In the genomic region with DNA sequence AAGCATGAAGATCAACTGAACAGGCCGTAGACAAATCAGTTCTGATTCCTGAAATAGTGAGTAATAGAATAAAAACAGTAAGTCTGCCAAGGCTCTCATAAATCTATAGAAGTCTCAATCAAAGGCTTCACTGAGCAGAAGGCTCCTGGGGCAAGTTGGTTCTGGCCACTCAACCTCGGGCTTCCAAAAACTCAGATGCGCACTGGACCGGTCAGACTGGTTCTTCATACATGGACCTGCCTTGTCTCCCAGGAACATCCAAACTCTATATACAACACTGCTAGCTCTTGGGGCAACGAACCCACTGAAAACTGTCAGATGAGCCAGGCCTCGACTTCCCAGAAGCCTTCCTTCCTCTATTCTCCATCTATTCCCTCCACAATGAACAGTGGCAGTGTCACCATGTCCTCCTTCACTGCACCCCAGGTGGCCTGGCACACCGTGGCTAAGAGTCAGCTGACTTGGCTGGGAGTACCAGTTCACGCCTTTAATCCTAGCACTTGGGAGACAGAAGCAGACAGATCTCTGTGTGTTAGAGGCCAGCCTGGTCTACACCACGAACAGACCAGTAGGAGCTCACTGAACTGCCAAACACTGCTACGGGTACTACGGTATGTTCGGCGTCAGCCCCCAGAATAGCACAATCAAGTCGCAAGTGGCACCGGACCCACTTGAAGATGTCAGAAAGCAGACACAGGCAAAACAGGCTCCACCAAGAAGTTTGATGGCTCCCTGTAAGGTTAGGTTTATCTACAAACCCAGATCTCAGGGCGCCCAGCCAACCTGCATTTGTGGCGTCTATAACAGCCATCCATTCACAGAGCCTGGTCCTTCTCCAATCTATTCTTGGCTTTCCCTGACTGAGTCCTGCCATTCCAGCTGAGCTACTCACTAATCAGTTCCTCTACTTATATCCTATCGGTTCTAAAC, we compare ENCODE assay signal across 16 mouse cellular contexts. TPM values are rescaled to one million over a fixed set of nuclear protein-coding genes. Genes with fewer than 3 reads are reported as not detected.
DNase-seq lines count a peak whose midpoint lies in the region; ATAC-seq and TF ChIP-seq lines count a peak whose summit lies in the region.
"Had no signal": no experiment of that assay in that cellular context is flagged by ENCODE, and none has a peak within 500 bp of the region (broad histone marks: within the 10 kb centered on the region; RNA-seq: fewer than 3 reads in every experiment).

No protein-coding gene starts in this region.

- H3K79me2 ChIP-seq in MEL (ENCODE audit: control insufficient read depth, insufficient read depth, low read length, poor library complexity), result no peaks in the 10 kb centered on the region

- 0 out of 2 replicates have a peak, but pooled peaks cover 10% of the 10 kb centered on the region for H3K36me3 ChIP-seq in heart, embryonic 14.5 days (ENCODE audit: control insufficient read depth, insufficient read depth, low read length)
- H3K36me3 ChIP-seq in MEL (ENCODE audit: control insufficient read depth in 1 of 2, insufficient read depth in 2 of 2, low read length in 2 of 2), result peaks cover 0 to 10% of the 10 kb centered on the region in 2 experiments; a peak in 3 of 4 replicates
- peaks cover 9% of the 10 kb centered on the region for H3K36me3 ChIP-seq in hindbrain, embryonic 12.5 days

- peak; percentile 26 to 55; a peak in 2 of 4 replicates for TF ChIP-seq EP300 in MEL (IDR thresholded peaks at IDR 0.05; ENCODE audit: low read depth in 1 of 2, low read length in 2 of 2)

- peaks cover 21 to 33% of the 10 kb centered on the region in 2 experiments for H3K4me1 ChIP-seq in heart, embryonic 14.5 days (ENCODE audit: control insufficient read depth in 2 of 2, insufficient read depth in 2 of 2, low read length in 2 of 2)
- H3K4me1 ChIP-seq in MEL (ENCODE audit: control insufficient read depth in 1 of 2, insufficient read depth in 2 of 2, low read length in 2 of 2), result peaks cover 17 to 18% of the 10 kb centered on the region in 2 experiments
- no peaks in the 10 kb centered on the region for H3K4me1 ChIP-seq in hindbrain, embryonic 12.5 days
- H3K4me1 ChIP-seq: forebrain, embryonic 10.5 days had no signal

- no peak overlapping the region for H3K4me3 ChIP-seq in heart, embryonic 14.5 days (ENCODE audit: control insufficient read depth in 1 of 2, insufficient read depth in 1 of 2, low read depth in 1 of 2, low read length in 2 of 2)
- H3K4me3 ChIP-seq in MEL (ENCODE audit: control insufficient read depth in 1 of 2, insufficient read depth in 1 of 2, low read depth in 2 of 2, low read length in 2 of 2), result no peak overlapping the region
- H3K4me3 ChIP-seq in hindbrain, embryonic 12.5 days, result no peak overlapping the region
- H3K4me3 ChIP-seq: forebrain, embryonic 10.5 days; left cerebral cortex, adult 2 months had no signal

- no peaks in the 10 kb centered on the region for H3K27me3 ChIP-seq in heart, embryonic 14.5 days (ENCODE audit: control insufficient read depth, insufficient read depth, low read length)
- H3K27me3 ChIP-seq in MEL (ENCODE audit: control insufficient read depth in 1 of 2, insufficient read depth in 2 of 2, low read length in 2 of 2), result no peaks in the 10 kb centered on the region
- no peaks in the 10 kb centered on the region for H3K27me3 ChIP-seq in hindbrain, embryonic 12.5 days

- no peak for DNase-seq in heart, postnatal 14 days
- peak; percentile 71 for DNase-seq in MEL (ENCODE audit: low read depth, low spot score)
- peak; percentile 47 for DNase-seq in brain, adult 2 months (ENCODE audit: low read depth, low spot score)
- DNase-seq in cerebellum, postnatal 36 days, result peak; percentile 24 to 50
- DNase-seq in right cerebral cortex, postnatal 10 days (ENCODE audit: low spot score in 2 of 2), result no peak
- DNase-seq: adrenal gland, postnatal 36 days; kidney, postnatal 14 days; lung, postnatal 4 days; right cerebral cortex, postnatal 14 days had no signal

- 52% methylated on average over 18 of the region's 18 CpGs for WGBS in heart, embryonic 14.5 days
- 92% methylated on average over 18 of the region's 18 CpGs for WGBS in hindbrain, embryonic 12.5 days

- H3K9me3 ChIP-seq in heart, embryonic 14.5 days (ENCODE audit: control insufficient read depth, low read length), result no peaks in the 10 kb centered on the region
- H3K9me3 ChIP-seq in MEL (replicated peaks; ENCODE audit: insufficient read depth, low read length), result no peaks in the 10 kb centered on the region
- no peaks in the 10 kb centered on the region for H3K9me3 ChIP-seq in hindbrain, embryonic 12.5 days (replicated peaks)
- H3K9me3 ChIP-seq: forebrain, embryonic 10.5 days had no signal

- H3K9ac ChIP-seq in heart, embryonic 14.5 days (ENCODE audit: low read length), result no peak overlapping the region
- no peak overlapping the region for H3K9ac ChIP-seq in MEL (ENCODE audit: control insufficient read depth, low read depth, low read length, poor library complexity, severe bottlenecking)
- H3K9ac ChIP-seq in hindbrain, embryonic 12.5 days, result no peak overlapping the region
- H3K9ac ChIP-seq: liver, embryonic 14.5 days had no signal

- 0 out of 2 replicates have a peak overlapping the region, but pooled peaks have one; percentile 1 for H3K4me2 ChIP-seq in heart, embryonic 14.5 days (ENCODE audit: low read length)
- no peak overlapping the region for H3K4me2 ChIP-seq in hindbrain, embryonic 12.5 days (replicated peaks)

- H3K27ac ChIP-seq in heart, embryonic 14.5 days (replicated peaks in 1 of 2; ENCODE audit: control insufficient read depth in 1 of 2, insufficient read depth in 1 of 2, low read depth in 2 of 2, low read length in 2 of 2), result peak overlapping the region; percentile 57 to 77
- no peak overlapping the region for H3K27ac ChIP-seq in MEL (ENCODE audit: control insufficient read depth, low read depth, low read length)
- no peak overlapping the region for H3K27ac ChIP-seq in hindbrain, embryonic 12.5 days
- H3K27ac ChIP-seq: forebrain, embryonic 10.5 days; left cerebral cortex, adult 2 months; liver, embryonic 14.5 days had no signal

- TF ChIP-seq POLR2A in MEL (IDR thresholded peaks at IDR 0.05; ENCODE audit: control insufficient read depth in 1 of 2, insufficient read depth in 1 of 2, low read depth in 1 of 2, low read length in 2 of 2, poor library complexity in 1 of 2), result no peak

- TF ChIP-seq RAD21 in MEL (IDR thresholded peaks at IDR 0.05; ENCODE audit: low read depth, low read length), result no peak

- ATAC-seq in heart, embryonic 14.5 days (ENCODE audit: insufficient number of reproducible peaks, insufficient read depth, low FRiP score, low read depth), result peak; percentile 55; the same call in 1 of the 2 replicates
- no peak for ATAC-seq in activated CD4-positive, CD25-positive, alpha-beta regulatory T cell, adult 4 months
- no peak for ATAC-seq in hindbrain, embryonic 12.5 days (ENCODE audit: low FRiP score)
- ATAC-seq: CD4-positive, CD25-positive, alpha-beta regulatory T cell, adult 4 months had no signal

- TF ChIP-seq CTCF in MEL (IDR thresholded peaks at IDR 0.05 in 2 of 3, conservative IDR thresholded peaks at IDR 0.05 in 1 of 3; ENCODE audit: control insufficient read depth in 1 of 3, insufficient read depth in 1 of 3, low read depth in 2 of 3, low read length in 3 of 3, poor library complexity in 1 of 3, severe bottlenecking in 1 of 3), result no peak

- intact Hi-C loops in heart, postnatal 14 days (cut with DNase I), result loop anchor here (2.0 to 5.0 kb wide), 2 partner anchors 15 to 133 kb away; a partner anchor contains a TSS

TF ChIP-seq in MEL, 35 proteins besides CTCF, POLR2A, EP300 and RAD21:
- TF ChIP-seq RCOR1 (IDR thresholded peaks at IDR 0.05; ENCODE audit: low read depth, low read length), result 0 out of 2 replicates have a peak, but pooled peaks have one; percentile 13
- peak; percentile 14; the same call in 1 of the 2 replicates for TF ChIP-seq TAL1 (IDR thresholded peaks at IDR 0.05; ENCODE audit: low read length)
- peak; percentile 60 for TF ChIP-seq GATA1 (IDR thresholded peaks at IDR 0.05; ENCODE audit: low read depth, low read length)
- TF ChIP-seq TCF12 (IDR thresholded peaks at IDR 0.05; ENCODE audit: low read depth, low read length), result peak; percentile 58; the same call in 1 of the 2 replicates
- no peak for TF ChIP-seq MYB (IDR thresholded peaks at IDR 0.05; ENCODE audit: low read depth, low read length)
- peak; percentile 53; the same call in 1 of the 2 replicates for TF ChIP-seq USF1 (IDR thresholded peaks at IDR 0.05; ENCODE audit: low read depth, low read length)
- TF ChIP-seq ETS1 (IDR thresholded peaks at IDR 0.05; ENCODE audit: low read depth, low read length), result peak; percentile 73
- no peak for TF ChIP-seq MAFK (IDR thresholded peaks at IDR 0.05; ENCODE audit: borderline replicate concordance, low read depth, low read length)
- TF ChIP-seq CHD2 (IDR thresholded peaks at IDR 0.05; ENCODE audit: low read length), result no peak

RNA-seq across cellular contexts. Expression of a gene that starts 34.4 kb away (rescaled TPM):
- polyA plus RNA-seq in heart, embryonic 14.5 days (2014; fragmentation: Nextera tagmentation; extraction: Ambion mirVana), result 35.4 and 35.9 TPM in 2 replicates
- 10 to 100 TPM; 15.8 to 17.0 TPM for total RNA-seq in heart, postnatal 14 days (2021)
- 60.4 and 67.5 TPM in 2 replicates for total RNA-seq in MEL (2012; rRNA removed)
- 100 to 1,000 TPM in 1 of 2 experiments, not detected in 1; 106 TPM for polyA plus RNA-seq in MEL (2012; ENCODE audit: insufficient read depth in 1 of 2, insufficient read length in 2 of 2, low read depth in 1 of 2, low replicate concordance in 2 of 2, missing spikeins in 1 of 2)
- polyA plus RNA-seq in activated CD4-positive, CD25-positive, alpha-beta regulatory T cell, adult 4 months (2017; shearing (Covaris generic)), result 10 to 100 TPM; 34.5 to 40.6 TPM
- 46.2 and 59.8 TPM in 2 replicates for polyA plus RNA-seq in hindbrain, embryonic 12.5 days (2016; fragmentation: Nextera tagmentation; extraction: Ambion mirVana)

RNA-seq across cellular contexts. Expression of a gene that starts 37.2 kb away (rescaled TPM):
- polyA plus RNA-seq in heart, embryonic 14.5 days (2014; fragmentation: Nextera tagmentation; extraction: Ambion mirVana), result 14.3 and 15.6 TPM in 2 replicates
- total RNA-seq in heart, postnatal 14 days (2021), result 10 to 100 TPM; 71.5 to 72.9 TPM
- 14.7 and 16.5 TPM in 2 replicates for total RNA-seq in MEL (2012; rRNA removed)
- polyA plus RNA-seq in MEL (2012; ENCODE audit: insufficient read depth in 1 of 2, insufficient read length in 2 of 2, low read depth in 1 of 2, low replicate concordance in 2 of 2, missing spikeins in 1 of 2), result 10 to 100 TPM in 1 of 2 experiments, not detected in 1; 13.6 TPM
- 10 to 100 TPM; 10.6 to 11.8 TPM for polyA plus RNA-seq in activated CD4-positive, CD25-positive, alpha-beta regulatory T cell, adult 4 months (2017; shearing (Covaris generic))
- 16.2 and 17.1 TPM in 2 replicates for polyA plus RNA-seq in hindbrain, embryonic 12.5 days (2016; fragmentation: Nextera tagmentation; extraction: Ambion mirVana)

Comparison
In these comparisons a context has a peak if more than half of its experiments do, and no peak if none do; other contexts are left out.
1. H3K27ac ChIP-seq: peak in heart, embryonic 14.5 days (2 of 2); none in MEL (single experiment) and hindbrain, embryonic 12.5 days (single experiment).
2. DNase-seq: peak in MEL (single experiment), brain, adult 2 months (single experiment) and cerebellum, postnatal 36 days (2 of 2); none in heart, postnatal 14 days (0 of 2) and right cerebral cortex, postnatal 10 days (0 of 2).